Comparison of ENCODE assay signal across 7 mouse cellular contexts in the genomic region with DNA sequence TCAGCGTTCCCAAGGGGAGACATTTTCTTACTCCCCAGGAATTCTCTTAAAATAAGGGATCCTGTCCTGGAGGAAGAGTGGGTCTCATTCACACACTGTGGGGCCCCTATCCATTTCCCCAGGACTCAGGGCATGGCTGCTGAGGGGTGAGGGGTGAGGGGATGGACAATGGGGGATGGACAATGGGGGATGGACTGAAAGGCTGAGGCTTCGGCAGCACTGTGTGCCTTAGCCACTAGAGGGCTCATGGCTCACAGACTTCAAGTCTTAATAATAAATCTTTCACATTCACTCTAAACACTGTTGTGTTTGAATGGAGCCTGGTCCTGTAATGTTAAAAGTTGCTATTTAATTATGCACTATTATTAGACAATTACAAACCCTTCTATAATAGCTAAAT. TPM values are rescaled to one million over a fixed set of nuclear protein-coding genes. Genes with fewer than 3 reads are reported as not detected.
DNase-seq lines count a peak whose midpoint lies in the region; ATAC-seq and TF ChIP-seq lines count a peak whose summit lies in the region.

No protein-coding gene starts in this region.

- TF ChIP-seq CTCF in layer of hippocampus, adult 2 months (conservative IDR thresholded peaks at IDR 0.05): peak; percentile 89
- TF ChIP-seq CTCF in Patski (IDR thresholded peaks at IDR 0.05): peak; percentile 47

- ATAC-seq in Patski: no peak
- ATAC-seq in embryonic facial prominence, embryonic 11.5 days (replicated peaks; ENCODE audit: insufficient number of reproducible peaks, low FRiP score, low TSS enrichment, low read depth): no peak
- no peak for ATAC-seq in granulocyte monocyte progenitor cell, adult 5-6 weeks (replicated peaks; ENCODE audit: poor library complexity, severe bottlenecking)

- H3K27ac ChIP-seq in layer of hippocampus, adult 2 months: no peak overlapping the region
- H3K27ac ChIP-seq in embryonic facial prominence, embryonic 11.5 days (replicated peaks; ENCODE audit: low read depth, low read length): no peak overlapping the region

- CTCF ChIA-PET in Patski (lab: Charles Lee): interaction anchor here (0.8 kb wide), 1 partner anchor 11 kb away, joined by 3 read pairs; no protein-coding TSS in a partner anchor

- peak; percentile 14 to 49 for DNase-seq in layer of hippocampus, adult 2 months (ENCODE audit: low spot score in 2 of 2)
- no peak for DNase-seq in layer of hippocampus, postnatal 14 days (ENCODE audit: low spot score in 2 of 2)
- DNase-seq in Patski (ENCODE audit: low read depth, low spot score): no peak
- peak; percentile 60 for DNase-seq in embryonic facial prominence, embryonic 11.5 days (ENCODE audit: low spot score)
- DNase-seq in lung, postnatal 10 days: peak; percentile 26
- no peak for DNase-seq in cerebellum, adult 11-12 months

- no peak overlapping the region for H3K4me3 ChIP-seq in layer of hippocampus, adult 2 months
- H3K4me3 ChIP-seq in embryonic facial prominence, embryonic 11.5 days (ENCODE audit: low read depth, low read length): no peak overlapping the region

- H3K4me2 ChIP-seq in embryonic facial prominence, embryonic 11.5 days (ENCODE audit: low read depth, low read length): no peak overlapping the region

- 56% methylated on average over 2 of the region's 2 CpGs for WGBS in embryonic facial prominence, embryonic 11.5 days

- no peak overlapping the region for H3K9ac ChIP-seq in embryonic facial prominence, embryonic 11.5 days (replicated peaks; ENCODE audit: low read length)

- no peaks in the 10 kb centered on the region for H3K4me1 ChIP-seq in embryonic facial prominence, embryonic 11.5 days (ENCODE audit: control insufficient read depth, insufficient read depth, low read length)

- POLR2A ChIA-PET in Patski (lab: Charles Lee): interaction anchor here (0.6 kb wide), 1 partner anchor 44 kb away, joined by 3 read pairs; no protein-coding TSS in a partner anchor

- in situ Hi-C loops in Patski (cut with MboI; ENCODE audit: low pct_unique_long_range_greater_than_20kb): no loop called here

- peaks cover 8% of the 10 kb centered on the region for H3K27me3 ChIP-seq in Patski
- no peaks in the 10 kb centered on the region for H3K27me3 ChIP-seq in embryonic facial prominence, embryonic 11.5 days (ENCODE audit: control insufficient read depth, insufficient read depth, low read length)

- no peaks in the 10 kb centered on the region for H3K36me3 ChIP-seq in embryonic facial prominence, embryonic 11.5 days (replicated peaks; ENCODE audit: control insufficient read depth, insufficient read depth, low read depth, low read length)

- H3K9me3 ChIP-seq in embryonic facial prominence, embryonic 11.5 days (replicated peaks; ENCODE audit: control insufficient read depth, low read length): no peaks in the 10 kb centered on the region

RNA-seq across cellular contexts. Expression of a gene that starts 21.4 kb away (rescaled TPM):
- 10 to 100 TPM in 1 of 2 experiments, 1 to 10 TPM in 1; 9.3 to 12.2 TPM for total RNA-seq in layer of hippocampus, adult 2 months (2021)
- total RNA-seq in layer of hippocampus, postnatal 14 days (2021): 10 to 100 TPM; 13.0 to 15.1 TPM
- polyA plus RNA-seq in Patski (2021): not detected
- 0.82 and 1.5 TPM in 2 replicates for polyA plus RNA-seq in embryonic facial prominence, embryonic 11.5 days (2014; fragmentation: Nextera tagmentation; extraction: Ambion mirVana)
- total RNA-seq in granulocyte monocyte progenitor cell, adult 5-6 weeks (2014; fragmentation: Nextera tagmentation): not detected in 2 replicates
- total RNA-seq in granulocyte monocyte progenitor cell, adult 5-6 weeks (2017): not detected in 2 replicates

Comparison
In these comparisons a context has a peak if more than half of its experiments do, and no peak if none do; other contexts are left out.
1. DNase-seq: peak in layer of hippocampus, adult 2 months (2 of 2), embryonic facial prominence, embryonic 11.5 days (single experiment) and lung, postnatal 10 days (single experiment); none in layer of hippocampus, postnatal 14 days (0 of 2), Patski (single experiment) and cerebellum, adult 11-12 months (single experiment).
2. RNA of a gene that starts 21.4 kb away (total RNA-seq): 13.0 to 15.1 TPM in layer of hippocampus, postnatal 14 days and 9.3 to 12.2 TPM in layer of hippocampus, adult 2 months; not detected in granulocyte monocyte progenitor cell, adult 5-6 weeks; every median in the first group is over 10 times any median in the second.